Mouse (Mus musculus) heart, postnatal 0 days (tissue): ENCODE measurements around the gene Trp53.

Experiments used
- CTCF ChIP-seq: IDR thresholded peaks from 2 replicates; pipeline ENCODE4 v1.5.1; 2016; ENCODE audit warnings: antibody characterized with exemption, control low read depth, low read depth
- EP300 ChIP-seq: IDR thresholded peaks from 2 replicates; pipeline ENCODE4 v1.6.1; 2016; ENCODE audit warnings: antibody characterized with exemption, low read depth

DNA sequence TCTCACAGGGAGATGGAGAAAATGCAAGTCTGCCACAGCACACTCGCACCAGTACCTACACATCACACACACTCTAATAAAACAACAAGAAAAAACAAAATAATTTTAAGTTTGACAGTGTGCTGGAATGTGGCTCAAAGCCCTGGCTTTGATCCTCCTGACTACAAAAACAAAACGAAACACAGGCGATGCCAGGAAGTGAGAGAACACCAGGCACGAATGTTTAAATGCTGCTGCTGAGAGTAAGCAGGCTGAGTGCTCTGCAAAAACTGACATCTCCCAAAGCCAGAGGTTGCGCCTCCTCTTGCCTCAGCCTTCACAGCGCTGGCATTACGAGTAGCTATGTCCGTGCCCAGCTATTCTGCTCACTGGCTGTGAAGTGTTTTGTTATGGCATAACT, 15.0 kb upstream of the Trp53 start:
- TF ChIP-seq CTCF = no peak
- TF ChIP-seq EP300 = no peak
